Mouse (Mus musculus): ENCODE data around the gene Ntrk1. TPM values are rescaled to one million over a fixed set of nuclear protein-coding genes. Genes with fewer than 3 reads are reported as not detected.
A peak's percentile ranks its signal among the peaks of the same experiment; 100 is the strongest.

The Ntrk1 gene
- total RNA-seq, 2 experiments from 2014 or later, result 11.6 to 23.6 TPM

DNA sequence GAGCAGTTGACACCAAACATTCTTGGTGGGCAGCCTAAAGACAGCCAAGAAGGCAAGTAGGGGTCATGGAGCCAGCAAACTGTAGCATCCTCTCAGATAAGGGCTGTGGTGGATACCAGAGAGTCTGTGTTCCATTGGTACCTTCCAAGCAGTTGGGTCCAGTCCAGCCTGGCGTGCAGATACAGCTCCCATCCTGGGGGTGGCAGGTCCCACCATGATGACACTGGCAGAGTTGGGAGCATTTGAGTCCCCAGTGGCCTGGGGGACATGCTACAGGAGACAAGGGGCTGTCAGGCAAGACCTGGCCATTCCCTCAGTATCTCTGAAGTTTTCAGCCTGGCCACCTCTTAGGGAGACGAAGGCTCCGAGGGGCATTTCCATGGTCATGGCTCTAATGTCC lies 42.4 kb downstream of the Ntrk1 start:
- DNase-seq, result no peak

GRCm38 (mm10) chr3:87749977-87750376 lies 45.0 kb downstream of the Ntrk1 start:
- no peak for DNase-seq

GRCm38 (mm10) chr3:87749036-87749435 lies 45.9 kb downstream of the Ntrk1 start:
- DNase-seq, result peak; percentile 77

- no peak for DNase-seq
These were observed 46.5 kb downstream of the Ntrk1 start, which contains the start of gene Lrrc71 for GRCm38 (mm10) chr3:87748431-87748830. Gene Lrrc71, minus strand, starts transcription at chr3:87748625.

GRCm38 (mm10) chr3:87745036-87745659 lies 49.8 kb downstream of the Ntrk1 start:
- DNase-seq, result no peak

- DNase-seq, result no peak
These were observed 51.0 kb downstream of the Ntrk1 start for GRCm38 (mm10) chr3:87743927-87744326.

DNA sequence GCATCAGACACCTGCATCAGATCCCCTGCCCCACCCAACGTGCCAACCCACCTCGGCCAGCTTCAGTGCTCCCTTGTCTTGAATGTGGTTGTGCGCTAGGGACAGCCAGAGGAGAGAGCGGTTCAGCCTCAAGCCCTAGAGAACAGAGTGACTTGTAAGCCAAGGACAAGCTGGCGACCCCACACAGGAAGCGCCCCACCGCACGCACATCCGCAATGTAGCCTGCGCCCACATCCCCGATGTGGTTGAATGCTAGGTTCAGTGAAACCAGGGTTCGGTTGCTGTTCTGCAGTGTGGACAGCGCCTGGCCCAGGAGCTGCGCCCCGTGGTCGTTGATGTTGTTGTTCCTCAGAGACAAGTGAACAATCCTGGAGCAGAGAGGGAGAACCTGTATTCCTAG lies 52.2 kb downstream of the Ntrk1 start:
- no peak for DNase-seq

DNA sequence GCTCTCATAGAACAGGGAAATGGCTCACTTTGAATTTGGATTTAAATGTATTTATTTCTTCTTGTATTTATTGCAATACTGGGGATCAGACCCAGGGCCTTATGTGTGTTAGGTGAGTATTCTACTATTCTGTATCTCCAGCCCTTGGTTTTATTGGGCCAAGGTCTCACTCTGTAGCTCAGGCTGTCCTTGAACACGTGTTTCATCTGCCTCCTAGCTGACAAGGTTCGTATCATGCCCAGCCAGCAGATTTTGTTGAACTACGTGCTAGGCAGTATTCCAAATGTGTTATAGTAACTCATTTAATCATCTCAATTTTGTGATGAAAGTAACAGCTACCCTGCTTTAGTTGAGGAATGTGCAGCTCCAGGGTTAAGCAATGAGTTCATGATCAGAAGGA lies 52.9 kb downstream of the Ntrk1 start:
- DNase-seq, result no peak

- DNase-seq, result peak; percentile 55
These were observed 56.1 kb downstream of the Ntrk1 start for GRCm38 (mm10) chr3:87738906-87739305.

- DNase-seq, result no peak
These were observed 59.6 kb downstream of the Ntrk1 start for GRCm38 (mm10) chr3:87735335-87735734.

DNA sequence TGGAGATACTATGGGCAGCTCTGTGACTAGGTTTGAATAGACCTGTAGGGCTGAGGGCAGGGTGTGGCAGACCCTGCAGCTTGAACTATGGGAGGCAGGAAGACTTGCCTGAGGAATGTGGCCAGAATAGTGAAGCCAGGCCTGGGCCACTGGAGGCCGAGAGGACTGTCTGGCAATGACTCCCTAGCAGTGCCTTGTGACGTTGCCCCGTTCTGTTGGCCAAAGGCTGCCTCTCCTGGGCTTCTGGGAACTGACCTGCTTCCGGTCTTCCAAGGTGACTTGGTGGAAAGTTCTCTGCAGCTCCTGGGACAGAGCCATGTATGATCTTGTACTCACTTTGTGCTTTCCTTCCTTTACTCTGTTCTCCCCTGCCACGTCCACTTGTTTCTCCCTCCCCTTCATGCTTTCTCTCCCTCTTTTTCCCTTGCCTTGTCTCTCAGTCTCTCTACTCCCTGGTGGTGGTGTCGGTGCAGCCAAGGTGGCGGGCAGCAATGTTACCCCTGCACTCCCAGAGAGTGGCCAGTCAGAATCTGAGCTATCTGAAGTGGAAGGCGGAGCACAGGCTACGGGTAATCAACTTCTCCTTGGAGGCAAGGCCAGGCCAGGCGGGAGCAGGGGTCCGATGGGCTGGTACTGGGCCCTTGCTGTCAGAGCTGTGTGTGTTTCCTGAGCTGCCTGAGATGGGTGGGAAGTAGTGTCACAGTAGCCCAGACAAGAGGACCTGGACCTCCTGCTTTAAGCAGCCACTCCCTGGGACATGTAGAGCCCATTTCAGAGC lies 60.8 kb downstream of the Ntrk1 start:
- peak; percentile 65 for DNase-seq

- DNase-seq, result peak; percentile 77
These were observed 61.9 kb downstream of the Ntrk1 start for GRCm38 (mm10) chr3:87733098-87733497.

DNA sequence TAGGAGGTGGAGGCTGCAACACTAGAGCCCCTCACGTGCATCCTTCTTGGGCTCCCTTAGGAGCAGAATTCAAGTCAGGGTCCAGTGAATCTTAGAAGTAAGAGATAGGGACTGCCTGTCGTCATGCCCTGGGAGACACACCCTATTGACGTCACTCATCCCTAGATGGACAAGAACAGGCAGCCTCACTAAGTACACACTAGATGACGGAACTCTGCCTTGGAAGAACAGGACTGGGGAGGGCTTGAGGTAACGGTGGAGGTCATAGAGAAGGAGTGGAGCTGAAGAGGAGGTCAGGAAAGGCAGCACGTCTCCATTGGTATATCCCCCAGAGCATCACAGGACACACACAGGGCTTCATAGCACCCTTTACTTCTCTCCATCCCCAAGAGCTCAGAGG lies 66.3 kb downstream of the Ntrk1 start:
- DNase-seq, result no peak

Other genes with a start within 250 kb of the Ntrk1 start
- 10 to 100 TPM; 32.7 to 34.9 TPM for gene Arhgef11, start 177.6 kb downstream of the Ntrk1 start, total RNA-seq (2021)
- gene Lrrc71, start 46.5 kb downstream of the Ntrk1 start, total RNA-seq (2021), result under 1 TPM; 0.24 to 0.58 TPM
- gene Insrr, start 1.8 kb upstream of the Ntrk1 start, total RNA-seq (2021), result 1 to 10 TPM in 1 of 2 experiments, under 1 TPM in 1; 0.99 to 2.7 TPM
- gene Pear1, start 29.1 kb upstream of the Ntrk1 start, total RNA-seq (2021), result 10 to 100 TPM; 29.7 to 30.9 TPM
- 1 to 10 TPM in 1 of 2 experiments, under 1 TPM in 1; 0.61 to 1.1 TPM for gene Sh2d2a, start 51.6 kb upstream of the Ntrk1 start, total RNA-seq (2021)
- 10 to 100 TPM; 49.9 to 54.9 TPM for gene Prcc, start 90.4 kb upstream of the Ntrk1 start, total RNA-seq (2021)
- 100 to 1,000 TPM; 161 to 162 TPM for gene Hdgf, start 111.2 kb upstream of the Ntrk1 start, total RNA-seq (2021)
- gene Mrpl24, start 124.3 kb upstream of the Ntrk1 start, total RNA-seq (2021), result 100 to 1,000 TPM; 104 to 123 TPM
- gene Isg20l2, start 135.2 kb upstream of the Ntrk1 start, total RNA-seq (2021), result 10 to 100 TPM; 22.9 to 24.3 TPM
- 10 to 100 TPM; 12.4 to 16.3 TPM for gene Rrnad1, start 135.6 kb upstream of the Ntrk1 start, total RNA-seq (2021)
- under 1 TPM; 0.48 to 0.76 TPM for gene Crabp2, start 153.5 kb upstream of the Ntrk1 start, total RNA-seq (2021)
- gene Nes, start 175.9 kb upstream of the Ntrk1 start, total RNA-seq (2021), result 10 to 100 TPM; 17.7 to 23.3 TPM
- 10 to 100 TPM; 18.7 to 20.0 TPM for gene Bcan, start 205.1 kb upstream of the Ntrk1 start, total RNA-seq (2021)
- not detected for gene Hapln2, start 232.4 kb upstream of the Ntrk1 start, total RNA-seq (2021)
- gene Gpatch4, start 247.9 kb upstream of the Ntrk1 start, total RNA-seq (2021), result 10 to 100 TPM; 12.1 to 12.4 TPM